Mouse (Mus musculus) liver, postnatal 0 days (tissue): ENCODE data around the gene Pde4d. TPM values are rescaled to one million over a fixed set of nuclear protein-coding genes. Genes with fewer than 3 reads are reported as not detected.
A peak's percentile ranks its signal among the peaks of the same experiment; 100 is the strongest.

Experiments
- ATAC-seq: fragments of 200-750 bp; cut with Nextera tagmentation; 2 replicates; pipeline ENCODE4 v1.8.0; 2017; ENCODE audit warnings: mild to moderate bottlenecking, moderate library complexity
- DNase-seq: peaks from one replicate; pipeline ENCODE4 v3.0.0-alpha.2; 2016
- H3K27ac ChIP-seq: fragments of 300-500 bp; sonication (generic); 2 replicates; pipeline ENCODE4 v1.5.1; 2014; ENCODE audit warnings: antibody characterized with exemption, moderate library complexity, mild to moderate bottlenecking, low read depth
- H3K27me3 ChIP-seq: fragments of 300-500 bp; sonication (generic); 2 replicates; pipeline ENCODE4 v1.6.1; 2014; ENCODE audit warnings: low read length, control low read depth, mixed read lengths; ENCODE audit not compliant: insufficient read depth
- H3K36me3 ChIP-seq: fragments of 300-500 bp; sonication (generic); replicated peaks from 2 replicates; pipeline ENCODE4 v1.6.1; 2014; ENCODE audit warnings: mild to moderate bottlenecking, control low read depth, low read length, moderate library complexity, mixed read lengths; ENCODE audit not compliant: insufficient read depth
- H3K4me1 ChIP-seq: fragments of 300-500 bp; sonication (generic); 2 replicates; pipeline ENCODE4 v1.6.1; 2014; ENCODE audit warnings: antibody characterized with exemption, mild to moderate bottlenecking, control low read depth; ENCODE audit not compliant: insufficient read depth
- H3K4me2 ChIP-seq: fragments of 300-500 bp; sonication (generic); 2 replicates; pipeline ENCODE4 v1.6.1; 2014; ENCODE audit warnings: low read depth, mild to moderate bottlenecking, low read length, moderate library complexity, mixed read lengths
- H3K4me3 ChIP-seq: fragments of 300-500 bp; sonication (generic); 2 replicates; pipeline ENCODE4 v1.5.1; 2014; ENCODE audit warnings: low read depth, low read length
- H3K9ac ChIP-seq: fragments of 300-500 bp; sonication (generic); replicated peaks from 2 replicates; pipeline ENCODE4 v1.6.1; 2014; ENCODE audit warnings: mild to moderate bottlenecking, moderate library complexity
- H3K9me3 ChIP-seq: fragments of 300-500 bp; sonication (generic); 2 replicates; pipeline ENCODE4 v1.6.1; 2016; ENCODE audit warnings: mild to moderate bottlenecking, control low read depth, low read length, mixed read lengths
- CTCF ChIP-seq: sonication (generic); IDR thresholded peaks from 2 replicates; pipeline ENCODE4 v1.5.1; 2016; ENCODE audit warnings: antibody characterized with exemption, low read depth
- EP300 ChIP-seq: IDR thresholded peaks from 2 replicates; pipeline ENCODE4 v1.6.1; 2016; ENCODE audit warnings: antibody characterized with exemption, low read depth, mild to moderate bottlenecking
- WGBS: fragments of 180-500 bp; shearing (Covaris S2); extraction: QIAGEN DNeasy Blood & Tissue Kit; methylation state at CpG from one replicate; pipeline ENCODE4 v1.1.7; 2014; ENCODE audit not compliant: insufficient replicate concordance; 5-methylcytosine and 5-hydroxymethylcytosine counted together
- polyA plus RNA-seq: library from polyadenylated mRNA; unstranded; fragments of >200 nt; fragmentation: Nextera tagmentation; extraction: Ambion mirVana; gene quantifications from 2 replicates; pipeline ENCODE4 v1.2.1, GENCODE M21; 2015

Gene Pde4d
- polyA plus RNA-seq, 1 experiment from 2014 or later: 6.1 TPM

- WGBS: 70% methylated on average over 5 of the region's 5 CpGs
- no peak for ATAC-seq
Measured at GRCm38 (mm10) chr13:109534709-109535284, 1085.0 kb downstream of the Pde4d start.

DNA sequence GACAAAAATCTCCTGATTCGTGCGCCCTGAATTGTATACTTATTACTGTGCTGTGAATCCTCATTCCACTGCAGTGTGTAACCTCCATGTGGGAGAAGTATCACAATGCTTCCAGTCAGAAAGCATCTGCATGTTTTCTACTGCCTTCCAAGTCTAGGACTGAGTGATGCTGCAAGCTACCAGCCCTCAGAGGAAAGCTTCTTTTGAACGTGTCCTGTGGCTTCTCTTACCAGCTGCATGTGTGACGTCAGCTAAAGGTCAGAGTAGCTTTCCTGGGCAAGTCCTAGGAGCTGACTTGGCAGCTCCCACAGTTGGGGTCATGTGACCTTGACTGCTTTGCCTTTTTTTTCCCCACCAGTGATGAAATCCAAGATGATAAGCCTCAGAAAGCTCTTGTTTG, 1086.9 kb downstream of the Pde4d start:
- H3K4me3 ChIP-seq: no peak overlapping the region
- 0 out of 2 replicates have a peak, but pooled peaks have one; percentile 21 for ATAC-seq
- no peak overlapping the region for H3K9ac ChIP-seq
- no peaks in the 10 kb centered on the region for H3K4me1 ChIP-seq
- no peak overlapping the region for H3K4me2 ChIP-seq
- no peak for DNase-seq
- H3K9me3 ChIP-seq: no peaks in the 10 kb centered on the region
- no peaks in the 10 kb centered on the region for H3K27me3 ChIP-seq
- H3K36me3 ChIP-seq: no peaks in the 10 kb centered on the region
- TF ChIP-seq CTCF (no peak), EP300 (no peak)
- no peak overlapping the region for H3K27ac ChIP-seq
- 44% methylated on average over 4 of the region's 4 CpGs for WGBS

More at GRCm38 (mm10) chr13:109534709-109535284, 1085.0 kb downstream of the Pde4d start:
- H3K36me3 ChIP-seq: no peaks in the 10 kb centered on the region
- DNase-seq: no peak
- no peaks in the 10 kb centered on the region for H3K27me3 ChIP-seq
- H3K9me3 ChIP-seq: no peaks in the 10 kb centered on the region
- no peaks in the 10 kb centered on the region for H3K4me1 ChIP-seq
- H3K4me3 ChIP-seq: no peak overlapping the region
- H3K27ac ChIP-seq: no peak overlapping the region
- no peak overlapping the region for H3K4me2 ChIP-seq
- no peak overlapping the region for H3K9ac ChIP-seq
- TF ChIP-seq CTCF (no peak), EP300 (no peak)

DNA sequence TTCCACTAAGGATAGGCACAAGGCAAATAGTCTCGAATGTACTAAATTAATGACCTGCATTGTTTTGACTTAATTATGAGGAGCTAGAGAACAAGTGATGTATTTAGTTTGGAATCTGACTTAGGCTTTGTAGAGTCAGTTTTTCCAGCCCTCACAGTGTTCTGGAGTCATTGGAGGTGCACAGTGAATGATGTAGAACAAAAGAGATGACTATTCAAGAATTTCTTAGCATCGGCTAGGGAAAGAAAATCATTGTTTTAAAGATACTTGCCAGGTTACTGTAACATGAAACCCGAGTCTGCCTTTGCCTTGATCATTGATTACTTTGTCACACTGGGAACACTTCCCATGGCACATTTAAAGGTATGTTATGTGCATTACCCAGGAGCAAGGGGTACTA, 1089.6 kb downstream of the Pde4d start:
- Histone ChIP-seq H3K27ac (no peak overlapping the region), H3K9ac (no peak overlapping the region), H3K4me2 (no peak overlapping the region), H3K4me1 (no peaks in the 10 kb centered on the region), H3K36me3 (no peaks in the 10 kb centered on the region), H3K9me3 (no peaks in the 10 kb centered on the region), H3K4me3 (no peak overlapping the region), H3K27me3 (no peaks in the 10 kb centered on the region)
- no peak for ATAC-seq
- WGBS: 70% methylated on average over 3 of the region's 3 CpGs
- TF ChIP-seq CTCF: no peak
- no peak for TF ChIP-seq EP300
- DNase-seq: no peak

DNA sequence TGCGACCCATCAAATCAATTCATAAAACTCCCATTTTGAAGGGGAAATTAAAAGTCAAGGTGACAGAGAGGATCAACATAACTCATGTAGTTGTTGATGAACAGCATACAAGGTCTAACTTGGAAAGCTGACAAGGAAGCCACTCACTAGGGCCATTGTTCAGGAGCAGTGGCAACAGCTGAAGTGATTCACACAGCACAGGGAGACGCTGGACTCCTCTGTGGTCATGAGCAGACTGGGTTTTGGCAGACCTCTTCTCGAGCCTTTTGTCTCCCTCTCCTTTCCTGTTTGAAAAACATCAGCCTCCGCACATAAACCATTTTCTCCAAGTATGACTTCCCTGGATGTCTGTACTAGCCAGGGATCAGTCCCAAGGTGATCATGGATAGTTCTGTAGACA, 1094.9 kb downstream of the Pde4d start:
- no peak for DNase-seq
- Histone ChIP-seq H3K9ac (no peak overlapping the region), H3K4me2 (no peak overlapping the region), H3K4me1 (no peaks in the 10 kb centered on the region), H3K36me3 (no peaks in the 10 kb centered on the region), H3K4me3 (no peak overlapping the region), H3K27me3 (no peaks in the 10 kb centered on the region), H3K27ac (no peak overlapping the region), H3K9me3 (no peaks in the 10 kb centered on the region)
- ATAC-seq: no peak
- TF ChIP-seq EP300 (no peak), CTCF (no peak)
- WGBS: 76% methylated on average over 4 of the region's 4 CpGs

- H3K36me3 ChIP-seq: no peaks in the 10 kb centered on the region
- 67% methylated on average over 18 of the region's 18 CpGs for WGBS
Measured at GRCm38 (mm10) chr13:109546337-109546736, 1096.6 kb downstream of the Pde4d start.

DNA sequence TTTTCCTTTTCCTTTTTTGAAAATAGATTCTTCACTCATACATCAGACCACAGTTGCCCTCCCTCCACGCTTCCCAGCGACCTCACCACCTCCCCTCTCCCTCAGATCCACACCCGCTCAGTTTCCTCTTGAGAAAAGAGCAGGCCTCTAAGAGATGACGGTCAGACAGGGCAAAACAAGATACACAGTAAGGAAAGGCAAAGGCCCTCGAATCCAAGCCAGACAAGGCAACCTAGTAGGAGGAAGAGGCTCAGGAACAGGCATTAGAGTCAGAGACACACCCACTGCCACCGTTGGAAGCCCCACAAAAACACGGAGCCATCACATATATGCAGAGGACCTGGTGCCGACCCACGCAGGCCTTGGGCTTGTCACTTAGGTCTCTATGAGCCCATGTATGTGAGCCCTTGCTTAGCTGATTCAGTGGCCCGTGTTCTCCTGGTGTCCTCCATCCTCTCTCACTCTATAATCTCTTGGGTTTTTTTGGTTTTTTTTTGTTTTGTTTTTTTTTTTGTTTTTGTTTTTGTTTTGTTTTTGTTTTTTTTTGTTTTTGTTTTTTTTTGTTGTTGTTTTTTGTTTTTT, 1097.3 kb downstream of the Pde4d start:
- DNase-seq (no peak), ATAC-seq (no peak)
- no peak overlapping the region for H3K27ac ChIP-seq
- H3K36me3 ChIP-seq: no peaks in the 10 kb centered on the region
- no peak overlapping the region for H3K4me3 ChIP-seq
- H3K27me3 ChIP-seq: no peaks in the 10 kb centered on the region
- TF ChIP-seq CTCF (no peak), EP300 (no peak)
- no peak overlapping the region for H3K4me2 ChIP-seq
- no peaks in the 10 kb centered on the region for H3K9me3 ChIP-seq
- no peaks in the 10 kb centered on the region for H3K4me1 ChIP-seq
- no peak overlapping the region for H3K9ac ChIP-seq
- 65% methylated on average over 10 of the region's 10 CpGs for WGBS

More at GRCm38 (mm10) chr13:109546337-109546736, 1096.6 kb downstream of the Pde4d start:
- Histone ChIP-seq H3K9me3 (no peaks in the 10 kb centered on the region), H3K27me3 (no peaks in the 10 kb centered on the region), H3K9ac (no peak overlapping the region), H3K4me3 (no peak overlapping the region), H3K27ac (no peak overlapping the region), H3K4me1 (no peaks in the 10 kb centered on the region), H3K4me2 (no peak overlapping the region)
- no peak for ATAC-seq
- TF ChIP-seq EP300 (no peak), CTCF (no peak)
- DNase-seq: no peak

- Histone ChIP-seq H3K4me2 (no peak overlapping the region), H3K27me3 (no peaks in the 10 kb centered on the region), H3K4me3 (no peak overlapping the region), H3K9ac (no peak overlapping the region), H3K36me3 (no peaks in the 10 kb centered on the region), H3K27ac (no peak overlapping the region), H3K9me3 (no peaks in the 10 kb centered on the region), H3K4me1 (no peaks in the 10 kb centered on the region)
- TF ChIP-seq EP300 (no peak), CTCF (peak; percentile 84)
- DNase-seq: peak; percentile 83
- peak; percentile 71 for ATAC-seq
- 21% methylated on average over 6 of the region's 6 CpGs for WGBS
Measured at GRCm38 (mm10) chr13:109547700-109548099, 1098.0 kb downstream of the Pde4d start.
